Mouse (Mus musculus): ENCODE results near the gene Ccdc171. TPM values are rescaled to one million over a fixed set of nuclear protein-coding genes. Genes with fewer than 3 reads are reported as not detected.

The Ccdc171 gene
- polyA plus RNA-seq, 1 experiment from 2014 or later = 2.4 TPM

GRCm38 (mm10) chr4:83500154-83501036 is 24.9 kb upstream of the Ccdc171 start:
- Histone ChIP-seq H3K9ac (ENCODE audit: low read depth, low read length) (no peak overlapping the region), H3K27ac (no peak overlapping the region), H3K4me3 (replicated peaks; ENCODE audit: low read depth, low read length) (no peak overlapping the region; the same call in 1 of the 2 replicates), H3K4me1 (replicated peaks; ENCODE audit: insufficient read depth, low read length) (no peaks in the 10 kb centered on the region), H3K9me3 (replicated peaks; ENCODE audit: low read length) (no peaks in the 10 kb centered on the region), H3K4me2 (ENCODE audit: low read length) (peak overlapping the region; percentile 46), H3K36me3 (ENCODE audit: insufficient read depth, low read length) (no peaks in the 10 kb centered on the region), H3K27me3 (ENCODE audit: insufficient read depth, low read length) (no peaks in the 10 kb centered on the region)
- WGBS = 12% methylated on average over 22 of the region's 22 CpGs
- no peak; the same call in 1 of the 2 replicates for ATAC-seq (replicated peaks; ENCODE audit: low FRiP score, low read depth)
- peak; percentile 14 for DNase-seq (ENCODE audit: low spot score)
- no peak for TF ChIP-seq CTCF (IDR thresholded peaks at IDR 0.05; ENCODE audit: low read depth)

GRCm38 (mm10) chr4:83501037-83501430 is 24.3 kb upstream of the Ccdc171 start:
- Histone ChIP-seq H3K4me1 (replicated peaks; ENCODE audit: insufficient read depth, low read length) (no peaks in the 10 kb centered on the region), H3K4me3 (replicated peaks; ENCODE audit: low read depth, low read length) (no peak overlapping the region), H3K27ac (no peak overlapping the region), H3K27me3 (ENCODE audit: insufficient read depth, low read length) (no peaks in the 10 kb centered on the region), H3K9ac (ENCODE audit: low read depth, low read length) (no peak overlapping the region), H3K36me3 (ENCODE audit: insufficient read depth, low read length) (no peaks in the 10 kb centered on the region), H3K4me2 (ENCODE audit: low read length) (peak overlapping the region; percentile 46), H3K9me3 (replicated peaks; ENCODE audit: low read length) (no peaks in the 10 kb centered on the region)
- DNase-seq (ENCODE audit: low spot score) = no peak
- 36% methylated on average over 7 of the region's 7 CpGs for WGBS
- no peak for TF ChIP-seq CTCF (IDR thresholded peaks at IDR 0.05; ENCODE audit: low read depth)
- ATAC-seq (replicated peaks; ENCODE audit: low FRiP score, low read depth) = no peak

DNA sequence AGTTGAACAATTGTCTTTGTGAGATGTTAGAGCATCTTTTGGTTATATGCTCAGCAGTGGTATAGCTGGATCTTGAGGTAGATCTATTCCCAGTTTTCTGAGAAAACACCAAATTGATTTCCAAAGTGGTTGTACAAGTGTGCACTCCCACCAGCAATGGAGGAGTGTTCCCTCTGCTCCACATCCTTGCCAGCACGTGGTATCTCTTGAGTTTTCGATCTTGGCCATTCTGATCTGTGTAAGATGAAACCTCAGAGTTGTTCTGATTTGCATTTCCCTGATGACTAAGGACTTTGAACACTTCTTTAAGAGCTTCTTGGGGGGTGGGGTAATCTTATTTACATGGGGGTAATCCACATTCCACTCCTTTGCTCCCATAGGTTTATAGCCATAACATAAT is 15.7 kb upstream of the Ccdc171 start:
- Histone ChIP-seq H3K9me3 (replicated peaks; ENCODE audit: low read length) (no peaks in the 10 kb centered on the region), H3K4me1 (replicated peaks; ENCODE audit: insufficient read depth, low read length) (no peaks in the 10 kb centered on the region), H3K36me3 (ENCODE audit: insufficient read depth, low read length) (no peaks in the 10 kb centered on the region), H3K27ac (no peak overlapping the region), H3K4me3 (replicated peaks; ENCODE audit: low read depth, low read length) (no peak overlapping the region), H3K4me2 (ENCODE audit: low read length) (no peak overlapping the region), H3K9ac (ENCODE audit: low read depth, low read length) (no peak overlapping the region), H3K27me3 (ENCODE audit: insufficient read depth, low read length) (no peaks in the 10 kb centered on the region)
- ATAC-seq (replicated peaks; ENCODE audit: low FRiP score, low read depth) (no peak), DNase-seq (ENCODE audit: low spot score) (no peak)
- TF ChIP-seq CTCF (IDR thresholded peaks at IDR 0.05; ENCODE audit: low read depth) = no peak
- 25% methylated on average over 2 of the region's 2 CpGs for WGBS

DNA sequence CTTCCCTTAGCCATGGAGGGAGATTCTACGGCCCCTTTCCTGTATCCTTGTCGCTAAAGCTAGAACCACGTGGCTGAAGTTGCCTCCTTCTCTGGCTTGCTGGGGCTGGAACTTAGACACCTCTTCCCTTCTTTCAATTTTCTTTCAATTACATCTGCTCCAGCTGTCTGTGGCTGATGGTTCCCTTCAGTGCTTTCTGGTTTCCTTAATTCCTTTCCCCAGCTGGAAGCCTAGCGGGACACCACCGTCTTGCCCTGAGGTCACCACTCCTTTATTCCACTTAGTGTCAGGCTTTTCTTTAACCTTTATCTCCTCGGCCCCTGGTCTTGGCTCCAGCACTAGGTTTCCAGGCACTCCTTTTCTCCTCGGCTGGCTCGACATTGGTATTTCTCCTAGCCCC is 14.3 kb upstream of the Ccdc171 start:
- Histone ChIP-seq H3K9ac (ENCODE audit: low read depth, low read length) (no peak overlapping the region), H3K4me2 (ENCODE audit: low read length) (no peak overlapping the region), H3K27me3 (ENCODE audit: insufficient read depth, low read length) (no peaks in the 10 kb centered on the region), H3K4me3 (replicated peaks; ENCODE audit: low read depth, low read length) (no peak overlapping the region), H3K27ac (no peak overlapping the region), H3K4me1 (replicated peaks; ENCODE audit: insufficient read depth, low read length) (no peaks in the 10 kb centered on the region), H3K9me3 (replicated peaks; ENCODE audit: low read length) (no peaks in the 10 kb centered on the region), H3K36me3 (ENCODE audit: insufficient read depth, low read length) (no peaks in the 10 kb centered on the region)
- DNase-seq (ENCODE audit: low spot score) (no peak), ATAC-seq (replicated peaks; ENCODE audit: low FRiP score, low read depth) (no peak)
- no peak for TF ChIP-seq CTCF (IDR thresholded peaks at IDR 0.05; ENCODE audit: low read depth)
- 72% methylated on average over 8 of the region's 8 CpGs for WGBS

GRCm38 (mm10) chr4:83512217-83512616 is 13.1 kb upstream of the Ccdc171 start:
- Histone ChIP-seq H3K4me2 (ENCODE audit: low read length) (no peak overlapping the region), H3K27me3 (ENCODE audit: insufficient read depth, low read length) (no peaks in the 10 kb centered on the region), H3K4me1 (replicated peaks; ENCODE audit: insufficient read depth, low read length) (no peaks in the 10 kb centered on the region), H3K9me3 (replicated peaks; ENCODE audit: low read length) (no peaks in the 10 kb centered on the region), H3K9ac (ENCODE audit: low read depth, low read length) (no peak overlapping the region), H3K4me3 (replicated peaks; ENCODE audit: low read depth, low read length) (no peak overlapping the region), H3K36me3 (ENCODE audit: insufficient read depth, low read length) (no peaks in the 10 kb centered on the region), H3K27ac (no peak overlapping the region)
- WGBS = 72% methylated on average over 3 of the region's 3 CpGs
- TF ChIP-seq CTCF (IDR thresholded peaks at IDR 0.05; ENCODE audit: low read depth) = no peak
- ATAC-seq (replicated peaks; ENCODE audit: low FRiP score, low read depth) (no peak), DNase-seq (ENCODE audit: low spot score) (no peak)

- Histone ChIP-seq H3K27me3 (ENCODE audit: insufficient read depth, low read length) (no peaks in the 10 kb centered on the region), H3K9ac (ENCODE audit: low read depth, low read length) (no peak overlapping the region), H3K9me3 (replicated peaks; ENCODE audit: low read length) (no peaks in the 10 kb centered on the region), H3K4me2 (ENCODE audit: low read length) (no peak overlapping the region), H3K27ac (no peak overlapping the region), H3K4me1 (replicated peaks; ENCODE audit: insufficient read depth, low read length) (no peaks in the 10 kb centered on the region), H3K4me3 (replicated peaks; ENCODE audit: low read depth, low read length) (no peak overlapping the region), H3K36me3 (ENCODE audit: insufficient read depth, low read length) (no peaks in the 10 kb centered on the region)
- TF ChIP-seq CTCF (IDR thresholded peaks at IDR 0.05; ENCODE audit: low read depth) = no peak
- WGBS = 61% methylated on average over 2 of the region's 2 CpGs
- ATAC-seq (replicated peaks; ENCODE audit: low FRiP score, low read depth) (no peak), DNase-seq (ENCODE audit: low spot score) (no peak)
Observed at GRCm38 (mm10) chr4:83512644-83513043, 12.7 kb upstream of the Ccdc171 start.
